ENCODE assay signal across 7 mouse cellular contexts in genomic region chr13:37457007-37457827, GRCm38 (mm10).
DNase-seq lines count a peak whose midpoint lies in the region; ATAC-seq and TF ChIP-seq lines count a peak whose summit lies in the region.

No protein-coding gene starts in this region.

- in situ Hi-C loops in ES-E14 (cut with MboI; ENCODE audit: low sequenced_read_pairs in 2 of 2, unreplicated experiment in 2 of 2), result no loop called here

- WGBS in limb, embryonic 15.5 days, result 51% methylated on average over 11 of the region's 11 CpGs
- 57% methylated on average over 11 of the region's 11 CpGs for WGBS in neural tube, embryonic 13.5 days

- H3K27ac ChIP-seq in ES-E14 (ENCODE audit: insufficient read depth, low read depth, low read length, poor library complexity, severe bottlenecking), result 0 out of 2 replicates have a peak overlapping the region, but pooled peaks have one; percentile 2
- H3K27ac ChIP-seq in limb, embryonic 15.5 days, result peak overlapping the region; percentile 52
- peak overlapping the region; percentile 5; the same call in 1 of the 2 replicates for H3K27ac ChIP-seq in neural tube, embryonic 13.5 days (replicated peaks)

- peaks cover 3 to 37% of the 10 kb centered on the region in 2 experiments for H3K4me1 ChIP-seq in ES-E14 (ENCODE audit: control insufficient read depth in 2 of 2, insufficient read depth in 2 of 2, low read length in 2 of 2, poor library complexity in 1 of 2)
- H3K4me1 ChIP-seq in limb, embryonic 15.5 days, result peaks cover 50% of the 10 kb centered on the region
- peaks cover 33% of the 10 kb centered on the region for H3K4me1 ChIP-seq in neural tube, embryonic 13.5 days (replicated peaks)

- no peaks in the 10 kb centered on the region for H3K9me3 ChIP-seq in ES-E14 (ENCODE audit: control insufficient read depth, insufficient read depth, low read depth, low read length)
- H3K9me3 ChIP-seq in limb, embryonic 15.5 days, result no peaks in the 10 kb centered on the region
- H3K9me3 ChIP-seq in neural tube, embryonic 13.5 days, result no peaks in the 10 kb centered on the region

- no peaks in the 10 kb centered on the region for H3K36me3 ChIP-seq in ES-E14 (ENCODE audit: control insufficient read depth, insufficient read depth, low read length, poor library complexity, severe bottlenecking)
- H3K36me3 ChIP-seq in limb, embryonic 15.5 days, result no peaks in the 10 kb centered on the region
- H3K36me3 ChIP-seq in neural tube, embryonic 13.5 days, result no peaks in the 10 kb centered on the region

- no peak overlapping the region for H3K4me2 ChIP-seq in limb, embryonic 15.5 days
- H3K4me2 ChIP-seq in neural tube, embryonic 13.5 days, result no peak overlapping the region

- no peaks in the 10 kb centered on the region for H3K27me3 ChIP-seq in limb, embryonic 15.5 days
- H3K27me3 ChIP-seq in neural tube, embryonic 13.5 days, result peaks cover 7% of the 10 kb centered on the region

- DNase-seq in ES-E14 (ENCODE audit: low read depth, low spot score) (no peak), adipocyte (ENCODE audit: low spot score) (peak; percentile 87)
- DNase-seq in gastrocnemius, postnatal 25 days, result peak; percentile 40
- DNase-seq in kidney, adult 18-20 months, result peak; percentile 67
- no peak for DNase-seq in thymus, postnatal 4 days

- ATAC-seq in limb, embryonic 15.5 days (ENCODE audit: insufficient number of reproducible peaks, low FRiP score, low TSS enrichment, low read depth), result no peak
- peak; percentile 42; the same call in 1 of the 2 replicates for ATAC-seq in neural tube, embryonic 13.5 days (ENCODE audit: low read depth)

- H3K9ac ChIP-seq in ES-E14 (ENCODE audit: insufficient read depth, low read depth, low read length, poor library complexity, severe bottlenecking), result no peak overlapping the region
- H3K9ac ChIP-seq in limb, embryonic 15.5 days, result no peak overlapping the region
- no peak overlapping the region for H3K9ac ChIP-seq in neural tube, embryonic 13.5 days

- H3K4me3 ChIP-seq in ES-E14 (ENCODE audit: insufficient read depth in 1 of 2, low read depth in 1 of 2, low read length in 2 of 2, poor library complexity in 1 of 2, severe bottlenecking in 1 of 2), result no peak overlapping the region
- no peak overlapping the region for H3K4me3 ChIP-seq in limb, embryonic 15.5 days
- no peak overlapping the region for H3K4me3 ChIP-seq in neural tube, embryonic 13.5 days

TF ChIP-seq in ES-E14, 5 proteins besides CTCF, POLR2A, EP300 and RAD21:
- TF ChIP-seq CHD2 (IDR thresholded peaks at IDR 0.05; ENCODE audit: low read depth, low read length) (no peak), HCFC1 (IDR thresholded peaks at IDR 0.05; ENCODE audit: borderline replicate concordance, insufficient read depth, low read length) (no peak), ZC3H11A (IDR thresholded peaks at IDR 0.05; ENCODE audit: borderline replicate concordance, low read depth, low read length) (no peak), MAFK (IDR thresholded peaks at IDR 0.05; ENCODE audit: insufficient read depth, low read depth, low read length) (no peak), ZNF384 (IDR thresholded peaks at IDR 0.05; ENCODE audit: low read depth, low read length) (no peak)

Comparison
In these comparisons a context has a peak if more than half of its experiments do, and no peak if none do; other contexts are left out.
1. DNase-seq: peak in adipocyte (single experiment), gastrocnemius, postnatal 25 days (single experiment) and kidney, adult 18-20 months (single experiment); none in ES-E14 (single experiment) and thymus, postnatal 4 days (single experiment).
2. H3K27ac ChIP-seq: peak in every context shown above with its lines; median percentile 52 in limb, embryonic 15.5 days; 5 in neural tube, embryonic 13.5 days; 2 in ES-E14.